Mouse (Mus musculus): ENCODE results near the gene Map10. TPM values are rescaled to one million over a fixed set of nuclear protein-coding genes. Genes with fewer than 3 reads are reported as not detected.

Gene Map10
- polyA plus RNA-seq, 1 experiment from 2014 or later = 7.6 TPM

DNA sequence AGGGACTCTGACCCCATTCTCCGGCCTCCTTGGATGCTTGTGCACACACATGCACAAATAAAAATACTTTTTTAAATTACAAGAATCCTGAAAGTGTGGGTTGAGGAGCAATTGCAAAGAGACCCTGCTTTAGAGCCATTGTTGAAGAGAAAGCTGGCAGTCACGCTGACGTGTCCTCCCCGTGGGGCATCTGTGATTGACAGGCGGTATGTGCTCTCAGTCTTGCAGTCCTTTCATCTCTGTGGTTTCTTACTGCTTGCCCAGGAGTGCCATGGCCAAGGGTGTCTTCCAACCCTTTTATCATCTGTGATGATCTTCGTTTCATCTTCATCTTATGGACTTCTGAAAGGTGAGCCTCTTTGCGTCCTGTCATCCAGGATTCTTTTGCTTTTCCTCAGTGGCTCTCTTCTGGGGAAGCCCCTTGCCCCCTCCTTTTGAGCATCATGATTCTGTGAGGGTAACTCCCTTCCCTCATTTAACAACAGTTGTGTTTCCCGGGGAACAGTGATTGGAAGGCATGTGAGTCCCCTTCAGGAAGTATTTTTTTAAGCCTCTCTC, 11.3 kb downstream of the Map10 start:
- H3K4me1 ChIP-seq (ENCODE audit: insufficient read depth) = peaks cover 3% of the 10 kb centered on the region; the same call in 1 of the 2 replicates
- H3K4me2 ChIP-seq = no peak overlapping the region
- no peaks in the 10 kb centered on the region for H3K9me3 ChIP-seq (ENCODE audit: low read depth, low read length)
- H3K36me3 ChIP-seq (ENCODE audit: insufficient read depth) = no peaks in the 10 kb centered on the region
- no peak for TF ChIP-seq CTCF (IDR thresholded peaks at IDR 0.05; ENCODE audit: low read depth)
- DNase-seq = no peak
- ATAC-seq (ENCODE audit: insufficient read depth) = no peak
- H3K4me3 ChIP-seq (ENCODE audit: low read depth, low read length) = no peak overlapping the region
- WGBS = 43% methylated on average over 8 of the region's 8 CpGs
- no peaks in the 10 kb centered on the region for H3K27me3 ChIP-seq (ENCODE audit: insufficient read depth, low read length)
- no peak overlapping the region for H3K9ac ChIP-seq
- H3K27ac ChIP-seq (ENCODE audit: low read depth) = no peak overlapping the region

DNA sequence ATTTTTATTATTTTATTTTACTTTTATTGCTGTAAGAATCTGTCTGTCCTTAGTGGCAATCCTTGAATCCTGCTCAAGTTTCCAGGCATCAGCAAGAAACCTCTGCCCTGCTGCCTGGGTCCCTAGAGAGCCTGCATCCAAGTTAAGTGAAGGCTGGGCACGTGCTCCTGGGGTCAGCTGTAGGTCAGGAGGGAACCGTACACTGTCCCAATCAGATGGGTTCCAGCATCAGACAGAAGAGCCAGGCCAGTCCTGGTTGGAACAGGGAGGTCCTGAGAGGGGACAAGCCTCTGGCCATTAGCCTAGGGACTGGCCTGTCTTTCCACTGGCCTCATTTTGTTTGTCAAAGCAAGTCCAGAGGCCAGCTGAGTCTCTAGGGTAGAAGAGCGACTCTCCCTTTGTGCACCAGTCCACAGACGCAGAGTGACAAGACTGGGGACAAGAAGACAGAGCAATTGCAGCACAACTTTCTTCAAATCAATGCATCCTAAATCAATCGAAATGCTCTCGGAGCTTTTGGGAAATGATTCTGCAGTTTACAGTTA, 15.7 kb downstream of the Map10 start:
- Histone ChIP-seq H3K4me1 (ENCODE audit: insufficient read depth) (peaks cover 3% of the 10 kb centered on the region; the same call in 1 of the 2 replicates), H3K4me3 (ENCODE audit: low read depth, low read length) (no peak overlapping the region), H3K4me2 (no peak overlapping the region), H3K36me3 (ENCODE audit: insufficient read depth) (no peaks in the 10 kb centered on the region), H3K27me3 (ENCODE audit: insufficient read depth, low read length) (no peaks in the 10 kb centered on the region), H3K27ac (ENCODE audit: low read depth) (no peak overlapping the region), H3K9me3 (ENCODE audit: low read depth, low read length) (no peaks in the 10 kb centered on the region), H3K9ac (no peak overlapping the region)
- 52% methylated on average over 6 of the region's 6 CpGs for WGBS
- DNase-seq = no peak
- no peak for ATAC-seq (ENCODE audit: insufficient read depth)
- TF ChIP-seq CTCF (IDR thresholded peaks at IDR 0.05; ENCODE audit: low read depth) = no peak

DNA sequence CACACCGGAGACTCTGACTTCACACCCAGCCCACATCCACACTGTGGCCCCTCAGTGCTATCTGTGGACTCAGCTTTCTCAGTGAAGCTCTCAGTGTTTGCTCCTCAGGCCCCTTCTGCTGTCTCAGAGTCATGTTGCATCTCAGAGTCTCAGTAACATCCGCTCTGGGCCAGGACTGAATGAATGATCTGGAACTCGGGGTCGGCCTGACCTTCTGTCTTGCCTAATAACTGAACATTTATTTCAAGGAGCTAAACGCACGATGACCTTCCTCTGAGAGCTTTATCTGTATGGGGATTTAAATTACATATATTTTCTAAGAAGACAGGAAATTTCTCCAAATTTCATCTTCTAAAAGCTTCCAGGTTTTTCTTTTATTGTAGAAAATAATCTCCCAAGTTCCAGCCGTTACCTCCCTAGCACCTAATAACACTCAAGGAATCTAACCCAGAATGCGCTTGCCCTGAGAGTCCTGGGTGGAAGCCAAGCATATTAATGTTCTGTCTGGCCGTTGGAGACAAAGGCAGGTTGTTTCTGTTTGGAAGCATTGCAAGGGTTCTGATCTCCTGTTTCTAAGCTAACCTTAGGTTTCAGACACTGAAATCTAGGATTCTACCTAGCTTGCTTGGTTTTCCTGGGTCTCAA, 16.7 kb downstream of the Map10 start:
- DNase-seq (peak; percentile 73), ATAC-seq (ENCODE audit: insufficient read depth) (0 out of 2 replicates have a peak, but pooled peaks have one; percentile 28)
- Histone ChIP-seq H3K27ac (ENCODE audit: low read depth) (no peak overlapping the region; the same call in 1 of the 2 replicates), H3K36me3 (ENCODE audit: insufficient read depth) (no peaks in the 10 kb centered on the region), H3K4me3 (ENCODE audit: low read depth, low read length) (no peak overlapping the region), H3K4me1 (ENCODE audit: insufficient read depth) (peaks cover 3% of the 10 kb centered on the region; the same call in 1 of the 2 replicates), H3K9ac (no peak overlapping the region), H3K27me3 (ENCODE audit: insufficient read depth, low read length) (no peaks in the 10 kb centered on the region), H3K4me2 (no peak overlapping the region), H3K9me3 (ENCODE audit: low read depth, low read length) (no peaks in the 10 kb centered on the region)
- 45% methylated on average over 9 of the region's 9 CpGs for WGBS
- no peak for TF ChIP-seq CTCF (IDR thresholded peaks at IDR 0.05; ENCODE audit: low read depth)

DNA sequence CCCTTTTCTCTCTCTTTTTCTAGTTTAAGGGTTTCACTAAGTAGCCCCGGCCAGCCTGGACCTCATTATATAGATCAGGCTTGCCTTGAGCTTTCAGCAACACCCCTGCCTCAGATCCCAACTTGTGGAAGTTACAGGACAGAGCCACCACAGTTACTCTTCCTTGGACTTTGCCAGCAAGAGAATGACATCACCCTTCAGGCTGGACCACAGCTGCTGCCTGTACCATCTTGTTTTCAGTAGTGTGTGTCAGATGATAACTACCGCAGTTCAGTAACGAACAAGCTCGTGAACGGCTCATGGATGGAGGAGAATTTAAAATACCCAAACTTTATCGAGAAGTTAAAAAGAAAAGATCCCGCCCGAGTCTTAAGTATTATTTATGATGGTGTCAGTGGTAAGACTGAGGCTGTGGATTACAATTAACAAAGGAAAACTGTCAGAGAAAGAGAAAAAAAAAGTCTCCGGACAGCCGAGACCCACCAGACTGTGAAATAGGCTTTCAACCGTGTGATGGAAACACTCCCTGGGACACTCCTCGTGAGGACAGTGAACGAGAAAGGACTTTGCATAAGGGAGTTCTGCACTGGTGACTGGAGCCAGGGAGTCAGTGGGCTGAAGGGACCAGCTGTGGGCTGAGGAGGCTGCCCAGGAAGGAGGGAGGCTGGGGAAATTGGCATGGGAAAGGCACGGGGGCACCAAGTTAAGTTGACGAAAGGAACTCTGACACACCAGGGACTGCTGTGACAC, 20.7 kb downstream of the Map10 start:
- ATAC-seq (ENCODE audit: insufficient read depth) (no peak), DNase-seq (no peak)
- H3K27ac ChIP-seq (ENCODE audit: low read depth) = no peak overlapping the region
- no peak overlapping the region for H3K4me3 ChIP-seq (ENCODE audit: low read depth, low read length)
- H3K9ac ChIP-seq = no peak overlapping the region
- WGBS = 75% methylated on average over 15 of the region's 15 CpGs
- H3K36me3 ChIP-seq (ENCODE audit: insufficient read depth) = no peaks in the 10 kb centered on the region
- H3K4me2 ChIP-seq = no peak overlapping the region
- H3K9me3 ChIP-seq (ENCODE audit: low read depth, low read length) = no peaks in the 10 kb centered on the region
- H3K27me3 ChIP-seq (ENCODE audit: insufficient read depth, low read length) = no peaks in the 10 kb centered on the region
- peaks cover 2% of the 10 kb centered on the region; the same call in 1 of the 2 replicates for H3K4me1 ChIP-seq (ENCODE audit: insufficient read depth)
- TF ChIP-seq CTCF (IDR thresholded peaks at IDR 0.05; ENCODE audit: low read depth) = no peak

DNA sequence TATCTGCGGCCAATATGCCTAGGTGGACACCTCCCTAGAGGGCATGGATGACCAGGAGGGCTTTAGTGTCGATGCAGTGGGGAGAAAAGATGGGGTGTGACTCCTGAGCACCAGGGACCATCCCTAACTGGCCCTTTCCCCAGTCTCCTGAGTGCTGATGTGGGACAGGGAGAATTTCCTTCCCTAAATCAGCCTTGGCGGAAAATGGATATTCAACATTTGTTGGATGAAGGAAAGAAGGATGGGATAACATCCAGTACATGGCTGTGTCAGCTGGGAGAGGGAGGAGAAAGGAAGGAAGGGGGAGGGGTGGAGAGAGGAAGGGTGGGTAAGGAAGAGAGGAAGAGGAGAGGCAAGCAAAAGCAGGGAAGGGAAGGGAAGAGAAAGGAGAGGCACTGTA, 21.3 kb downstream of the Map10 start:
- Histone ChIP-seq H3K27me3 (ENCODE audit: insufficient read depth, low read length) (no peaks in the 10 kb centered on the region), H3K4me3 (ENCODE audit: low read depth, low read length) (no peak overlapping the region), H3K27ac (ENCODE audit: low read depth) (no peak overlapping the region), H3K4me2 (no peak overlapping the region), H3K4me1 (ENCODE audit: insufficient read depth) (no peaks in the 10 kb centered on the region; the same call in 1 of the 2 replicates), H3K36me3 (ENCODE audit: insufficient read depth) (no peaks in the 10 kb centered on the region), H3K9me3 (ENCODE audit: low read depth, low read length) (no peaks in the 10 kb centered on the region), H3K9ac (no peak overlapping the region)
- 79% methylated on average over 3 of the region's 3 CpGs for WGBS
- no peak for ATAC-seq (ENCODE audit: insufficient read depth)
- no peak for TF ChIP-seq CTCF (IDR thresholded peaks at IDR 0.05; ENCODE audit: low read depth)
- no peak for DNase-seq

DNA sequence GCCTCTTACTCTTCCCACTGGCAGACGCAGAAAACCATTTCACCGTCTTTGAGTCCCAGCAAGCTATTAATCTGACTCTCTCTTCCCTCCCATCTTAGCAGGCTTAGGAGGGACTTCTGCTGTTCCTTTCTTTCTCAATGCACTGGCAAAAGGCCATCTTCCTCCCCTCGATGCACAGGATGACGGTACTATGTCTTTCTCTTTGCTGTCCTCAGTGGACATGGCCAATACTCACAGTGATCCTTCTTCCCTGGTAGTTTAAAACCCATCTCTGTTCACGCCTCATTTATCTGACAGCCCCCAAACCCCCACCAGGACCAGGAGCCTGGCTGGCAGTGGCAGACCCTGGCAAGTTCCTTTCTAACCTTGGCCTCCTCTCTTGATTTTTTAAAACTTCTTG, 22.8 kb downstream of the Map10 start:
- 45% methylated on average over 5 of the region's 5 CpGs for WGBS
- ATAC-seq (ENCODE audit: insufficient read depth) = peak; percentile 47; the same call in 1 of the 2 replicates
- no peak overlapping the region for H3K4me3 ChIP-seq (ENCODE audit: low read depth, low read length)
- H3K4me2 ChIP-seq = no peak overlapping the region
- H3K27ac ChIP-seq (ENCODE audit: low read depth) = no peak overlapping the region
- H3K9me3 ChIP-seq (ENCODE audit: low read depth, low read length) = no peaks in the 10 kb centered on the region
- no peak overlapping the region for H3K9ac ChIP-seq
- H3K27me3 ChIP-seq (ENCODE audit: insufficient read depth, low read length) = no peaks in the 10 kb centered on the region
- DNase-seq = peak; percentile 76
- no peak for TF ChIP-seq CTCF (IDR thresholded peaks at IDR 0.05; ENCODE audit: low read depth)
- H3K4me1 ChIP-seq (ENCODE audit: insufficient read depth) = no peaks in the 10 kb centered on the region; the same call in 1 of the 2 replicates
- H3K36me3 ChIP-seq (ENCODE audit: insufficient read depth) = no peaks in the 10 kb centered on the region

DNA sequence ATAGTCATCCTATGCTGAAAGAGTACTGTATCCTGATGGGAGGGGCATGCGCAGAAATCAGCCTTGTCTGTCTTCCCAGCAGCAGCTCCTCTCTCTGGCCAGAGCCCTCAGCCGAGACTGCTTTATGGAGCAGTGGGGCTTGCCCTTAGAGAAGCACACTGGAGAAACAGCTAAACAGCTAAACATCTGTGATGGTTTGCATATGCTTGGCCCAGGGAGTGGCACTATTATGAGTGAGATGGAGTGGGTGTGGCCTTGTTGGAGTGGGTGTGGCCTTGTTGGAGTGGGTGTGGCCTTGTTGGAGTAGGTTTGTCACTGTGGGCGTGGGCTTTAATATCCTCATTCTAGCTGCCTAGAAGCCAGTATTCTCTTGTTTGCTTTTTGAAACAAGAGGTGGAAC, 23.6 kb downstream of the Map10 start:
- no peak for DNase-seq
- H3K4me2 ChIP-seq = no peak overlapping the region
- no peak overlapping the region for H3K9ac ChIP-seq
- no peaks in the 10 kb centered on the region for H3K9me3 ChIP-seq (ENCODE audit: low read depth, low read length)
- no peaks in the 10 kb centered on the region for H3K36me3 ChIP-seq (ENCODE audit: insufficient read depth)
- H3K27ac ChIP-seq (ENCODE audit: low read depth) = no peak overlapping the region
- no peaks in the 10 kb centered on the region for H3K27me3 ChIP-seq (ENCODE audit: insufficient read depth, low read length)
- no peak overlapping the region for H3K4me3 ChIP-seq (ENCODE audit: low read depth, low read length)
- TF ChIP-seq CTCF (IDR thresholded peaks at IDR 0.05; ENCODE audit: low read depth) = no peak
- 72% methylated on average over 3 of the region's 3 CpGs for WGBS
- H3K4me1 ChIP-seq (ENCODE audit: insufficient read depth) = no peaks in the 10 kb centered on the region; the same call in 1 of the 2 replicates
- ATAC-seq (ENCODE audit: insufficient read depth) = 0 out of 2 replicates have a peak, but pooled peaks have one; percentile 41

Measured in lung, embryonic 14.5 days (tissue).